ENCODE assay signal across 10 mouse cellular contexts in the genomic region with DNA sequence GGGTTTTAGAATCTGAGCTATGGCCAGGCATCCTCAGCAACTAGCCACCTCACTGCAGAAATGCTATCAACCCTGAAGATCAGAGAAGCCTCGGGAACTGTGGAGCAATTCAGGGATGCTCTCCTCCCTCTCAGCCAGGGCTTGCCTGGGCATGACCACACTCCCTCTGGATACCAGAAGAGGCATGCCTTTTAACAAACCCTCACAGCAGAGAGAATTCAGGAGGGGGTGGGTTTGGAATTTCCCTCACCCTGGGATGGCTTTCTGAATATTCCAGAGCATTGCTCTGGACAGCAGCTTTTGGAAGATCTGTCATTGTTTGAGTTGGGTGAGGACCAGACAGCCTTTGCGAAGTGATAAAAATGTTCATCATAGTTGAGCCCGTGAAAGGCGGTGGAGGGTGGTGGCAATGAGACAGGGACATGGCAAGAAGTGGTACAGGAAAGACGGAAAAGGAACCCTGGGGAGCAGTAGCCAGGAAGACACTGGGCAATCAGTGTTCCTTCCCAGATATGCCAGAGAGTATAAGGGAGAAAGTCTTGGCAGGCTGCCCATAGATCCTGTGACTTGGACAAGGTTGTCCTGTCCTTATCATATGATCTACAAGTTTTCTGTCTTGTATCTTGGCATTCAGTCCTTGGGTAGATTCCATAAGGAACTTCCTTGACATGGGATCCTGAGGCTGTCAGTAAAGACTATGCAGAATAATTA. TPM values are rescaled to one million over a fixed set of nuclear protein-coding genes. Genes with fewer than 3 reads are reported as not detected.
DNase-seq lines count a peak whose midpoint lies in the region; TF ChIP-seq lines count a peak whose summit lies in the region.
"Had no signal": no experiment of that assay in that cellular context is flagged by ENCODE, and none has a peak within 500 bp of the region (broad histone marks: within the 10 kb centered on the region; RNA-seq: fewer than 3 reads in every experiment).

No protein-coding gene starts in this region.

- peak; percentile 44 for TF ChIP-seq POLR2A in embryonic fibroblast, embryonic 13.5 days (IDR thresholded peaks at IDR 0.05; ENCODE audit: low read depth, low read length)

- H3K27ac ChIP-seq in embryonic fibroblast, embryonic 13.5 days (ENCODE audit: insufficient read depth, low read length) = peak overlapping the region; percentile 98
- H3K27ac ChIP-seq: forebrain, embryonic 15.5 days had no signal

- H3K4me1 ChIP-seq in embryonic fibroblast, embryonic 13.5 days (ENCODE audit: control insufficient read depth, insufficient read depth, low read length) = peaks cover 3% of the 10 kb centered on the region; the same call in 1 of the 2 replicates
- H3K4me1 ChIP-seq: forebrain, embryonic 15.5 days had no signal

- no peak overlapping the region for H3K4me3 ChIP-seq in embryonic fibroblast, embryonic 13.5 days (ENCODE audit: insufficient read depth, low read length)
- H3K4me3 ChIP-seq: forebrain, embryonic 15.5 days; megakaryocyte, embryonic 14.5 days had no signal

- peak; percentile 57 for DNase-seq in ovary, adult 18-20 months (ENCODE audit: low spot score)
- DNase-seq in ovary, postnatal 10 days (ENCODE audit: low spot score) = no peak
- peak; percentile 77 to 86 for DNase-seq in kidney, postnatal 25 days
- peak; percentile 73 for DNase-seq in testis, postnatal 10 days (ENCODE audit: low spot score)
- DNase-seq in thymus, postnatal 10 days (ENCODE audit: low spot score in 2 of 2) = no peak
- DNase-seq in cerebellum, adult 18-20 months = no peak
- DNase-seq in embryo, embryonic 9.5 days (ENCODE audit: extremely low spot score) = no peak

- TF ChIP-seq CTCF in embryonic fibroblast, embryonic 13.5 days (IDR thresholded peaks at IDR 0.05; ENCODE audit: borderline replicate concordance, insufficient read depth, low read length) = no peak

RNA-seq across cellular contexts. Expression of a gene that starts 2.0 kb away (rescaled TPM):
- polyA plus RNA-seq in embryonic fibroblast, embryonic 13.5 days (2011; ENCODE audit: insufficient read length, low read depth, missing spikeins) = not detected in 2 replicates

RNA-seq across cellular contexts. Expression of a gene that starts 8.6 kb away (rescaled TPM):
- polyA plus RNA-seq in embryonic fibroblast, embryonic 13.5 days (2011; ENCODE audit: insufficient read length, low read depth, missing spikeins) = not detected in 2 replicates

RNA-seq across cellular contexts. Expression of a gene that starts 19.9 kb away (rescaled TPM):
- not detected in 2 replicates for polyA plus RNA-seq in embryonic fibroblast, embryonic 13.5 days (2011; ENCODE audit: insufficient read length, low read depth, missing spikeins)

RNA-seq across cellular contexts. Expression of a gene that starts 38.0 kb away (rescaled TPM):
- 167 and 222 TPM in 2 replicates for polyA plus RNA-seq in embryonic fibroblast, embryonic 13.5 days (2011; ENCODE audit: insufficient read length, low read depth, missing spikeins)

RNA-seq across cellular contexts. Expression of a gene that starts 55.0 kb away (rescaled TPM):
- not detected in 2 replicates for polyA plus RNA-seq in embryonic fibroblast, embryonic 13.5 days (2011; ENCODE audit: insufficient read length, low read depth, missing spikeins)
- polyA plus RNA-seq: forebrain, embryonic 15.5 days had no signal

Comparison
In these comparisons a context has a peak if more than half of its experiments do, and no peak if none do; other contexts are left out.
1. DNase-seq: peak in ovary, adult 18-20 months (single experiment), kidney, postnatal 25 days (2 of 2) and testis, postnatal 10 days (single experiment); none in ovary, postnatal 10 days (single experiment), thymus, postnatal 10 days (0 of 2), cerebellum, adult 18-20 months (0 of 2) and embryo, embryonic 9.5 days (single experiment).